ENCODE assay signal across 8 mouse cellular contexts in genomic region chr11:104230066-104230778, GRCm38 (mm10). TPM values are rescaled to one million over a fixed set of nuclear protein-coding genes. Genes with fewer than 3 reads are reported as not detected.
DNase-seq lines count a peak whose midpoint lies in the region; ATAC-seq and TF ChIP-seq lines count a peak whose summit lies in the region.

No protein-coding gene starts in this region.

- H3K4me1 ChIP-seq in kidney, adult 2 months (ENCODE audit: control insufficient read depth, insufficient read depth, low read length) = peaks cover 20% of the 10 kb centered on the region; the same call in 1 of the 2 replicates
- H3K4me1 ChIP-seq in midbrain, embryonic 13.5 days (replicated peaks) = peaks cover 27% of the 10 kb centered on the region

- no peaks in the 10 kb centered on the region for H3K27me3 ChIP-seq in kidney, adult 2 months (replicated peaks; ENCODE audit: control insufficient read depth, insufficient read depth, low read length)
- H3K27me3 ChIP-seq in midbrain, embryonic 13.5 days = peaks cover 35% of the 10 kb centered on the region

- H3K9ac ChIP-seq in midbrain, embryonic 13.5 days (replicated peaks) = peak overlapping the region; percentile 80; the same call in 1 of the 2 replicates

- TF ChIP-seq CTCF in left cerebral cortex, adult 2 months (IDR thresholded peaks at IDR 0.05) = peak; percentile 14
- TF ChIP-seq CTCF in kidney, adult 2 months (conservative IDR thresholded peaks at IDR 0.05; ENCODE audit: insufficient read depth, insufficient read length, low read depth, low read length) = peak; percentile 38; the same call in 1 of the 2 replicates

- H3K9me3 ChIP-seq in midbrain, embryonic 13.5 days = no peaks in the 10 kb centered on the region

- H3K4me3 ChIP-seq in left cerebral cortex, adult 2 months = peak overlapping the region; percentile 92
- no peak overlapping the region for H3K4me3 ChIP-seq in kidney, adult 2 months (ENCODE audit: insufficient read depth, low read depth, low read length)
- peak overlapping the region; percentile 80 for H3K4me3 ChIP-seq in midbrain, embryonic 13.5 days (replicated peaks)

- DNase-seq in left cerebral cortex, adult 2 months (ENCODE audit: extremely low spot score in 1 of 2, low spot score in 2 of 2) = no peak
- DNase-seq in left cerebral cortex, postnatal 10 days (ENCODE audit: extremely low spot score in 1 of 2, low spot score in 2 of 2) = no peak
- peak; percentile 74 for DNase-seq in fat pad, adult 2 months (ENCODE audit: extremely low read depth, low read depth, low spot score)
- peak; percentile 72 for DNase-seq in kidney, adult 2 months
- no peak for DNase-seq in gastrocnemius, postnatal 10 days
- DNase-seq in spleen, postnatal 4 days (ENCODE audit: low spot score in 2 of 2) = no peak

- ATAC-seq in midbrain, embryonic 13.5 days = no peak
- ATAC-seq in granulocyte monocyte progenitor cell, adult 5-6 weeks (replicated peaks; ENCODE audit: poor library complexity, severe bottlenecking) = no peak

- peak overlapping the region; percentile 95 for H3K27ac ChIP-seq in left cerebral cortex, adult 2 months
- peak overlapping the region; percentile 61; the same call in 1 of the 2 replicates for H3K27ac ChIP-seq in kidney, adult 2 months (ENCODE audit: insufficient read depth, low read depth, low read length)
- peak overlapping the region; percentile 90 for H3K27ac ChIP-seq in midbrain, embryonic 13.5 days

- no peak for TF ChIP-seq POLR2A in kidney, adult 2 months (IDR thresholded peaks at IDR 0.05; ENCODE audit: low read depth, low read length)

- intact Hi-C loops in left cerebral cortex, adult 2 months (cut with DNase I) = loop anchor here (2.0 to 10.0 kb wide), 2 partner anchors 49 to 215 kb away; no protein-coding TSS in a partner anchor
- intact Hi-C loops in left cerebral cortex, postnatal 10 days (cut with DNase I) = no loop called here

- no peaks in the 10 kb centered on the region for H3K36me3 ChIP-seq in kidney, adult 2 months (ENCODE audit: control insufficient read depth, insufficient read depth, low read length)
- H3K36me3 ChIP-seq in midbrain, embryonic 13.5 days = no peaks in the 10 kb centered on the region

- peak overlapping the region; percentile 79 for H3K4me2 ChIP-seq in midbrain, embryonic 13.5 days (replicated peaks)

- 8% methylated on average over 9 of the region's 9 CpGs for WGBS in kidney, adult 2 months
- WGBS in midbrain, embryonic 13.5 days = 13% methylated on average over 9 of the region's 9 CpGs

RNA-seq across cellular contexts. Expression of gene Mapt, which starts 1.0 kb away (rescaled TPM):
- 100 to 1,000 TPM; 353 to 364 TPM for total RNA-seq in left cerebral cortex, adult 2 months (2021)
- 100 to 1,000 TPM; 526 to 602 TPM for total RNA-seq in left cerebral cortex, postnatal 10 days (2021)
- polyA plus RNA-seq in kidney, adult 2 months (2012; rRNA removed) = 49.8 and 53.4 TPM in 2 replicates
- 537 and 610 TPM in 2 replicates for polyA plus RNA-seq in midbrain, embryonic 13.5 days (2015; fragmentation: Nextera tagmentation; extraction: Ambion mirVana)
- total RNA-seq in gastrocnemius, postnatal 10 days (2021) = 10 to 100 TPM; 54.8 to 62.2 TPM
- not detected in 2 replicates for total RNA-seq in granulocyte monocyte progenitor cell, adult 5-6 weeks (2014; fragmentation: Nextera tagmentation)
- not detected in 2 replicates for total RNA-seq in granulocyte monocyte progenitor cell, adult 5-6 weeks (2017)

RNA-seq across cellular contexts. Expression of gene Sppl2c, which starts 44.1 kb away (rescaled TPM):
- not detected for total RNA-seq in left cerebral cortex, adult 2 months (2021)
- not detected for total RNA-seq in left cerebral cortex, postnatal 10 days (2021)
- 0.08 and 0.26 TPM in 2 replicates for polyA plus RNA-seq in kidney, adult 2 months (2012; rRNA removed)
- polyA plus RNA-seq in midbrain, embryonic 13.5 days (2015; fragmentation: Nextera tagmentation; extraction: Ambion mirVana) = not detected in 2 replicates
- not detected for total RNA-seq in gastrocnemius, postnatal 10 days (2021)
- total RNA-seq in granulocyte monocyte progenitor cell, adult 5-6 weeks (2014; fragmentation: Nextera tagmentation) = not detected in 2 replicates
- total RNA-seq in granulocyte monocyte progenitor cell, adult 5-6 weeks (2017) = not detected in 2 replicates

Comparison
In these comparisons a context has a peak if more than half of its experiments do, and no peak if none do; other contexts are left out.
1. DNase-seq: peak in fat pad, adult 2 months (single experiment) and kidney, adult 2 months (single experiment); none in left cerebral cortex, adult 2 months (0 of 2), left cerebral cortex, postnatal 10 days (0 of 2), gastrocnemius, postnatal 10 days (single experiment) and spleen, postnatal 4 days (0 of 2).
2. RNA of gene Mapt, which starts 1.0 kb away (total RNA-seq): 526 to 602 TPM in left cerebral cortex, postnatal 10 days, 353 to 364 TPM in left cerebral cortex, adult 2 months and 54.8 to 62.2 TPM in gastrocnemius, postnatal 10 days; not detected in granulocyte monocyte progenitor cell, adult 5-6 weeks; every median in the first group is over 10 times any median in the second.
3. Peak in every context shown above with its lines, with median percentiles within 50 percentile points of each other: H3K27ac ChIP-seq.